Mouse (Mus musculus) heart, adult 11 months (tissue): ENCODE results near the gene Olfr1141.

Source experiments
- DNase-seq: peaks from one replicate; pipeline ENCODE4 v3.0.0; 2022

The Olfr1141 gene

DNA sequence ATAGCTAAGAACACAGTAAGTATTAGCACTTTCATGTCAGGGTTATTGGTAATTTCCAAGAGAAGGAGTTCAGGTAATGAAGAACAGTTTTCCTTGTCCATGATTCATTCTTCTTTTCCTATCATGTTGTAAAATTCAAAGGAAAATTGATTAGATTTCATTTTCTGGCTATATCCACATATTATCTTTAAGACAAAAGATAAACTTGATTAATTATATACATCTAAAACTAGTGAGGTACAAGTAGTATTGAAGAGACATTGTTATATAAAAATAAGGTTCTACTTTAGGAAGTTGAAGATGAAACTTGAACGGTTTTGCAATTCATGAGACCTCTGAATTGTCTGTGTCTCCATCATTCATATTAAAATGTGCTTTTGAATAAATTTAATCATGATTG lies at the start of gene Olfr1141:
Gene Olfr1141 (minus strand): TSS at position 101 of the 400 bp plus-strand sequence.
- no peak for DNase-seq

DNA sequence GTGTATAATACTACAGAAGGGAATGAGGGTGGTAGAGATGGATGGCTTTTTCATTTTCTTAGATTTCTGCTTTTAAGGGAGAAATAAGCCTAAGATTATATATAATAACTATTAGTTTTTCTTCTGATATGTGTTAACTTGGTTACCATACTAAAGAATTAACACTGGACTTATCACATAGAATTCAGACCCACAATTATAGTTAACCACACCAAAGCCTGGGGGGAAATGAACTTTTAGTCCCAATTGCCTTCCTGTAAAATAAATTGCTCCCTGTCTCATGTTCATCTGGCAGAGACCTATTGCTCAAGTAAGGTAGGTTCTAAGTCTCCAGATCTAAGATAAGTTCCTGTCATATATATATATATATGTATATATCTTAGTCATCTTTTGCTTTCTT lies 46.5 kb upstream of the Olfr1141 start, which contains the start of gene Olfr1143:
Gene Olfr1143 (plus strand): TSS at position 301 of the 400 bp plus-strand sequence.
- no peak for DNase-seq

DNA sequence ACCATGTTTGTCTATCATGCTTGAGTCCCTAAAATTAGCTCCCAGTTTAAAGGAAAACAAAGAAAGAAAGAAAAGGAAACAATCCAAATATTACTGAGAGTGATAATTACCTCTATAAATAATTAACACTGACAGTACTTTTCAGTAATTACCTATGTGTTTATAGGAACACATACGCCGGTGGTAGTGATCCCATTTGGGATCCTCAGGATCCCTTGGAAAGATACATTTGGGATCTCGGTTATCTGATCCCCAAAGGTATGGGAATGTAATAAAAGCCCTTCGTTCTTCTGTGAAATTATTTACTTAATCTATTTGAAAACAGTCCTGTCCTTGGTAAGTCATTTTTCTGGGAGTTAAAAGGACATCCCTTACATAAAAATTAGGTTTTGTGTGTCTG lies 25.4 kb upstream of the Olfr1141 start, which contains the start of gene Olfr152:
Gene Olfr152 (plus strand): TSS at position 301 of the 400 bp plus-strand sequence.
- no peak for DNase-seq

DNA sequence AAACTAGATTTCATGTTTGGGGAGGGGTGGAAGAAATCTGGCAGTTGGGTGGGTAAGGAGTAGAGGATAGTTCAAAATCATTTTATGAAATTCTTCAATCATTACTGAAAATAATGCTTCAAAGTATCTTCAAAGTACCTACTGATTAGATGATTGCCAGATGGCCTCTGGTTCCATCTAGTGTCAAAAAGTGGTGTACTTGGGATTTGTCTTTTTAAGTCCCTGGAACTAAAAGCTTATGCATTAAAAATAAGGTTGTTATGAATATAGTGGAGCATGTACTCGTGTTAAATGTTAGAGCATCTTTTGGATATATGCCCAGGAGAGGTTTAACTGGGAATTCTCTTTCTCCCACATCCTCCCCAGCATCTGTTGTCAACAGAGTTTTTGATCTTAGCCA lies 22.4 kb upstream of the Olfr1141 start:
- no peak for DNase-seq

DNA sequence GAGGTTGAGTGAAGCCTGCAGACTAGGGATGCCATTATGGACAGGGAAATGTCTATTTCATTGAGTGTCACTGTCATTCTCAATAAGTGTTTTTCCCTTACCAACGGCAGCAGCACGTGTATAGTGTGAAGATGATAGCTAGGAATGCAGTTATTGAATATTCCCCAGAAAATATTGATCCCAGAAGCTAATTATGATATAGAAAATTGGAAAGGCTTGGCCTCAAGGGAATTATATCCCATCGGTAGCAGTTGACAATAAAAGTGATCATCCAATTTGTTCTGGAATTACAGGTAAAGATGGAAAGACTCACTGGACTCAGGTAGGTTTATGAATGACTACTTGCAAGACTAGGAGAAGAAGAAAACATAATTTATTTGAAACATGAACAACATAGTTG lies 10.3 kb downstream of the Olfr1141 start, which contains the start of gene Olfr1140:
Gene Olfr1140 (plus strand): TSS at position 301 of the 400 bp plus-strand sequence.
- DNase-seq: no peak

DNA sequence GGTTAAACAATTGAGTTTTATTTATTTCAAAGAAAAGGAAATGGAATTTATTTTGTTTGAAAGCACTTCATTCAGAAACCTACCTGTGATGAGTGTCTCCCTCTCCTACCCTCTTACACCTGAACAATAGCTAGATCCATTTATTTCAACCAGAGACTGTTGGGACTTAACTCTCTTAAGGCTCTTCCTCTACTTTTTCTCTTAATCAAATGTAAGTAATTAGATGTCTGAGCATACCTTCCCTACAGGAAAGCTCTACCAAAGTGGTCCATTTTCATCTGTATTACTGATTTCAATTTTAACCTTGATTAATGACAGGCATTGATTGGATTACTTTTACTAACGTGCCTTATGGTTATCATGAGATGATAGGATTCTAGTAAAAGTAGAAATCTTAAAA lies 13.9 kb downstream of the Olfr1141 start, which contains the start of gene Olfr1138:
Gene Olfr1138 (minus strand): TSS at position 101 of the 400 bp plus-strand sequence.
- no peak for DNase-seq

DNA sequence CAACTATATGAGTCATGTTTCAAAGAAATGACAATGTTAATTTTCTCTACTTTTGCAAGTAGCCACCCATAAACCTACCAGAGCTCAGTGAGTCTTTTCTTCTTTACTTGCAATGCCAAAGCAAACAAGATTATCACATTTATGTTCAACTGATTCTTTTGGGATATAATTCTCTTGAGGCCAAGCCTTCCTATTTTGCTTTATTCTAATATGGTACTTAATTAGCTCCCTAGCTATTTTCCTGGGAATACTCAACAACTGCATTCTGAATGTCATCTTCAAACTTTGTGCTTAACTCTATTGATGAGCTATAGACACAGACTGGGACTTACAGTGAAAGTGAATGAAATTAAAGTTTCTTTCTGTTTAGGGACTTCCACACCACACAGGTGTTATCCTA lies 40.7 kb downstream of the Olfr1141 start, which contains the start of gene Olfr1137:
Gene Olfr1137 (minus strand): TSS at position 101 of the 400 bp plus-strand sequence.
- no peak for DNase-seq
